Mouse (Mus musculus): ENCODE results near the gene Ces1g. TPM values are rescaled to one million over a fixed set of nuclear protein-coding genes. Genes with fewer than 3 reads are reported as not detected.

Ces1g gene
- polyA plus RNA-seq, 1 experiment from 2014 or later, result not detected

DNA sequence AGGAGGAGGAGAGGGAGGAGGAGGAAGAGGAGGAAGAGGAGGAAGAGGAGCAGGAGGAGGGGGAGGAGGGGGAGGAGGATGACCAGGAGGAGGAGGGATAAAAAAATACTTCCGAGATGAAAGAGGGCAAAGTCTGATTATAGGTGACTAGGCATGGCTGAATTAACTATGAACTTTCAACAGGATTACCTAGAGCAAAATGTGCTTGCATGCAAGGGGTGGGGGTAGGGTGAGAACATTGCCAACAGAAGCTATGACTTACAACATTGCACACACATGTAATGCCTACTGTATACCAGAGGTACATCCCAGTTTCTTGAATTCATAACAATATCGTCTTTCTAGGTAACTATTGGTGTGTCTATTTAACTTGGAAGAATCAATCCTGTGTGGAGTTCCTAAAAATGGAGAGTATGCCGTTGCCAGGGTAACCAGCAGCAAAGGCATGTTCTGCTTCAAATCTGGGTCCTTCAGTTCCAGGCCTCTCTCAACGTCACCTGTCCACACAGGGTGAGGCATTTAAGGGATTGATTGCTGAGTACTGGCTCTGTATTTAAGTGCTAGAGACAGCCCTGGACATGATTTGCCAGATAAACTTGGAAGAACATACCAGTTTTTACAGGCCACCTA lies 58.8 kb downstream of the Ces1g start:
- peaks cover 5% of the 10 kb centered on the region; the same call in 1 of the 2 replicates for H3K4me1 ChIP-seq
- WGBS, result 76% methylated on average over 4 of the region's 4 CpGs
- no peaks in the 10 kb centered on the region for H3K36me3 ChIP-seq (replicated peaks)
- no peak overlapping the region for H3K4me3 ChIP-seq
- H3K9me3 ChIP-seq, result no peaks in the 10 kb centered on the region
- no peak overlapping the region for H3K27ac ChIP-seq (replicated peaks)
- H3K27me3 ChIP-seq (replicated peaks; ENCODE audit: low read depth, poor library complexity, severe bottlenecking), result no peaks in the 10 kb centered on the region
- DNase-seq (ENCODE audit: low spot score), result no peak

DNA sequence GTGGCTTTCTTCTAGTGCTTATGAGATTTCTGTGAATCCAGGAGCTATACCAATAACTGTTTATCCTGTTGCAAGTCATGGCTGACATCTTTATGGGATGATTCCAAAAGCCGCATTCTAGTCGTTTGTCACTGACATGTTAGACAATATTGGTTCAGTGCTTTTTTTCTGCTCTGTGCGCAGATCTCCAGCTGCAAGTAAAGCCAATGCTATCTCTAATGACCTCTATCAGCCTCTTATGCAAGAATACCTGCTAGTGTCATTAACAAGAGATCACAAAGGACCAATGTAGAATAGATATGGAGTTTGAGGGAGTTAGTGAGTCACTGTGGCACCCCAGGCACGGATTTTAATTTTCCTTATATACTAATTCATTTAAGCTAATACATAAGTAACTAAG lies 62.5 kb downstream of the Ces1g start:
- Histone ChIP-seq H3K9me3 (no peaks in the 10 kb centered on the region), H3K4me1 (no peaks in the 10 kb centered on the region), H3K27ac (replicated peaks) (no peak overlapping the region), H3K36me3 (replicated peaks) (no peaks in the 10 kb centered on the region), H3K27me3 (replicated peaks; ENCODE audit: low read depth, poor library complexity, severe bottlenecking) (no peaks in the 10 kb centered on the region), H3K4me3 (no peak overlapping the region)
- no peak for DNase-seq (ENCODE audit: low spot score)
- 93% methylated on average over 4 of the region's 4 CpGs for WGBS

DNA sequence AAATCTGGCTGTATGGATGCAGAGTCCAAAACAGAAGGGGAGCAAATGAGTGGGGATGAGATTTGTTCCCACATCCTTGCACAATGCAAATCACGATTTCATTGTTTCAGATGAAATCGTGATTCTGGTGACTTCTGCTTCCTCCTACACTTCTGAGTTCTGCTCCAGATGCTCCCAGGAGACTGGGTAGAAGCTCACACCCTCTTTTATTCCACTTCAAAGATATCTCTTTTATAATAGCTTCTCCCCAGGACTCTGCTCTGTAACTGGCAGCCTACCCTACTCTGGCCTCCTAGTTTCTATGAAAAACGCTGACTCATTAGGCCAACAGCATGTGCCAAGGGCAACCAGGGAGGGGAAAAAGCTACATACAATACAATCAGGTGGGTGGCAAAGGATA lies 63.8 kb downstream of the Ces1g start:
- no peaks in the 10 kb centered on the region for H3K36me3 ChIP-seq (replicated peaks)
- H3K4me1 ChIP-seq, result no peaks in the 10 kb centered on the region
- DNase-seq (ENCODE audit: low spot score), result no peak
- H3K4me3 ChIP-seq, result no peak overlapping the region
- no peaks in the 10 kb centered on the region for H3K9me3 ChIP-seq
- WGBS, result 87% methylated on average over 3 of the region's 3 CpGs
- H3K27me3 ChIP-seq (replicated peaks; ENCODE audit: low read depth, poor library complexity, severe bottlenecking), result no peaks in the 10 kb centered on the region
- H3K27ac ChIP-seq (replicated peaks), result no peak overlapping the region

DNA sequence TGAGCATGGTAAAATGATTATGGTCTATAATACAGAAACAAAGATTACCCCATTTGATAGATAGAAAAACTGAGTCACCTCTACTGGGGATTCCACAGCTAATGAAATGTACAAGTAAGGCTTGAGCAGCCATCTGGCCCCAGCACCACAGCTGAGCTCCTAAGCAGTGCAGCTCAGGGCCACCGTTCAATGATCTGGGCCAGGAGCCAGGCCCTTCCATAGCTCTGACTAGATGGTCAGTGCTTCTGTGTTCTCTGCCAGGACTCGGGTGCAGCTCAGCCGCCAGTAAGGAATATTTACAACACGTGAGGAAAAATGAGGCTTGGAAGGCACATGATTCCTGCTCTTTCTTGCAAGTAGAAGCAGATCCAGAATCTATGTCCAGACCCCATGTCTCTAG lies 64.4 kb downstream of the Ces1g start:
- no peak overlapping the region for H3K27ac ChIP-seq (replicated peaks)
- no peak for DNase-seq (ENCODE audit: low spot score)
- H3K9me3 ChIP-seq, result no peaks in the 10 kb centered on the region
- 89% methylated on average over 4 of the region's 4 CpGs for WGBS
- no peaks in the 10 kb centered on the region for H3K27me3 ChIP-seq (replicated peaks; ENCODE audit: low read depth, poor library complexity, severe bottlenecking)
- no peaks in the 10 kb centered on the region for H3K4me1 ChIP-seq
- no peak overlapping the region for H3K4me3 ChIP-seq
- no peaks in the 10 kb centered on the region for H3K36me3 ChIP-seq (replicated peaks)

DNA sequence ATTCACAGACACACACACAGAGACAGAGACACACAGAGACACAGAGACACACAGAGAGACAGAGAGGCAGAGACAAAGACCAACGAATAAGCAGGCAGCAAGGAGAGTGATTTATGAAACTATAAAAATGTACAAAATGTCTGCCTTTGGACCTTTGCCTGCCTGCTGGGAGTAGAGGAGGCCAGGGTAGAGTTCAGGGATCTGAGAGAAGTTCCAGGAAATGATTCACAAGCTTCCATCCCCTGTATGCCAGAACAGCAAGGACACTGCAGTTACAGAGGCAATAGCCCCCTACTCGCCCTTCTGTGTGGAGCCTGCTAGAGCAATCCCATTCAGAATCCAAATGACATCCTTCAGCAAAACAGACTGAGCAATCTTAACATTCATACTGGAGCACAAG lies 75.7 kb downstream of the Ces1g start:
- no peak overlapping the region for H3K27ac ChIP-seq (replicated peaks)
- H3K4me3 ChIP-seq, result no peak overlapping the region
- H3K4me1 ChIP-seq, result no peaks in the 10 kb centered on the region
- H3K27me3 ChIP-seq (replicated peaks; ENCODE audit: low read depth, poor library complexity, severe bottlenecking), result no peaks in the 10 kb centered on the region
- 70% methylated on average over 2 of the region's 2 CpGs for WGBS
- H3K9me3 ChIP-seq, result no peaks in the 10 kb centered on the region
- H3K36me3 ChIP-seq (replicated peaks), result no peaks in the 10 kb centered on the region
- DNase-seq (ENCODE audit: low spot score), result no peak

DNA sequence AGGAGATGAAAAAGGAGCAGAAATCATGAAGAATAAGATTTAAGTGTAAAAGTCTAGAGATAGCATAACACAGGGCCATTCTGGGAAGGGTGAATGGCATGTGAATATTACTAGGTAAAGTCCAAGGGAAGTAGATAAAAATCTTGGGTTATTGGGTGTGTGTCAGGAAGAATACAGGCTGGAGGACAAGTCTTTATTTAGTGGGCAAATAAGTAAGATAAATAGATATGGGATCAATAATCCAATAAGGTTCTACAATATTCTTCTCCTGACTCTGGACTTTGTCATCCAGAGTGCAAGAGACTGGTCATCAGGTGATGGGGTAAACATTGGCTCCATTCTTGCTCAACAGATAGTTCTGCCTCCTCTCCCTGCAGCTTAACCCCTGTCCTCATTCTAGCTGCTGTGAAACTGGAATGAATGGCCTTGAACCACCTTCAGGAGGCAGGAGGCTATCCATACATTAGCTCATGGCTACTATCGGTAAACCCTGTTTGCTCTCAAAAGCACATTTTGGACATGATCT lies 84.6 kb downstream of the Ces1g start:
- Histone ChIP-seq H3K27me3 (replicated peaks; ENCODE audit: low read depth, poor library complexity, severe bottlenecking) (no peaks in the 10 kb centered on the region), H3K4me1 (no peaks in the 10 kb centered on the region), H3K27ac (replicated peaks) (no peak overlapping the region), H3K9me3 (no peaks in the 10 kb centered on the region), H3K4me3 (no peak overlapping the region), H3K36me3 (replicated peaks) (no peaks in the 10 kb centered on the region)
- no peak for DNase-seq (ENCODE audit: low spot score)
- WGBS, result 94% methylated on average over 1 of the region's 1 CpGs

Other genes with a start within 250 kb of the Ces1g start
- not detected in 2 replicates for gene Ces1c, start 206.0 kb downstream of the Ces1g start, polyA plus RNA-seq (2016; fragmentation: Nextera tagmentation; extraction: Ambion mirVana)
- 1.7 and 1.8 TPM in 2 replicates for gene Ces1d, start 139.5 kb downstream of the Ces1g start, polyA plus RNA-seq (2016; fragmentation: Nextera tagmentation; extraction: Ambion mirVana)
- gene Ces1e, start 107.7 kb downstream of the Ces1g start, polyA plus RNA-seq (2016; fragmentation: Nextera tagmentation; extraction: Ambion mirVana), result not detected in 2 replicates
- gene Ces1f, start 57.6 kb downstream of the Ces1g start, polyA plus RNA-seq (2016; fragmentation: Nextera tagmentation; extraction: Ambion mirVana), result not detected in 2 replicates
- gene Ces1h, start 42.4 kb upstream of the Ces1g start, polyA plus RNA-seq (2016; fragmentation: Nextera tagmentation; extraction: Ambion mirVana), result not detected in 2 replicates
- not detected in 2 replicates for gene Ces5a, start 198.5 kb upstream of the Ces1g start, polyA plus RNA-seq (2016; fragmentation: Nextera tagmentation; extraction: Ambion mirVana)

Data from embryonic facial prominence, embryonic 10.5 days (tissue).